Mouse (Mus musculus): Measurements from ENCODE around the gene Creld2. TPM values are rescaled to one million over a fixed set of nuclear protein-coding genes. Genes with fewer than 3 reads are reported as not detected.
"Not testable (repeated sequence)": the region's sequence is repeated elsewhere in the genome, so short reads cannot be mapped to it uniquely, and the experiment has no call there.

The Creld2 gene
- total RNA-seq (2014; fragmentation: Nextera tagmentation), result 72.9 and 76.0 TPM in 2 replicates
- total RNA-seq (2017), result 138 and 139 TPM in 2 replicates

DNA sequence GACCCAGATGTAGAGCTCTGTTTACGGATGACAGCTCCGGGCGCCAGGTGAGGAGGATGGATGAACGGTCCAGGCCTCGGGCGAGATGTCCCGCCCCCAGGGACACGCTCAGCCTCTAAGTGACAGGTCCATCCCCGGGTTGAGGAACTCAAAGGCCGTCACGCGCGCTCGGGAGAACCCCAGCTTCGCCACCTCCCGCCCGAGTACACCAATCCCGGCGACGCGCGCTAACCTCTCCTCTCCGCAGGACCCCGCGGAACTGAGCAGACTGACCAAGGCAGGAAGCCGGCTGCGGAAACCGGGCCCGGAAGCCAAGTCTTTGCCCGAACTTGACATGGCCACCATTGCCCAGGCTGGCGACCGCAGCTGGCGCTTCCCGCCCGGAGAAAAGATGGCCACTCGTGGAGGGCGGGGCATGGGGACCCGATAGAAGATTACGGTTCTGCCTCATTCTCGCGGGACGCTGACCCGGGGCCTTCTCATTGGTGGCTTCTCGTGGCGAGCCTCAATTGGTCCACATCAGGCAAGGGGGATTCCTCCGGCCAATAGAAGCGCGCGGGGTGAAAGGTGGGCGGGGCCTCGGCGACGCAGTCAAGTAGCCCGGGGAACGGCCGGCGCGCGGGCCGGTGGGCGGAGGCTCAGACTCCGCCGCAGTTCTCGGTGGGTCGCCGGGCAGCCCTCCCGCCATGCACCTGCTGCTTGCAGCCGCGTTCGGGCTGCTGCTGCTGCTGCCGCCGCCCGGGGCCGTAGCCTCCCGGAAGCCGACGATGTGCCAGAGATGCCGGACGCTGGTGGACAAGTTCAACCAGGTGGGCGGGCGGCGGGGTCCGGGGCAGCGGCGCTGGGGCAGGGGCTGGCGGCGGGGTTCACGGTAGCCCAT lies at the start of gene Creld2, which contains the start of gene Alg12:
Gene Creld2 (plus strand): TSS at position 621 of the 880 bp plus-strand sequence.
Gene Alg12 (minus strand): TSS at position 293 of the 880 bp plus-strand sequence.
- ATAC-seq (replicated peaks; ENCODE audit: poor library complexity, severe bottlenecking), result peak; percentile 87

DNA sequence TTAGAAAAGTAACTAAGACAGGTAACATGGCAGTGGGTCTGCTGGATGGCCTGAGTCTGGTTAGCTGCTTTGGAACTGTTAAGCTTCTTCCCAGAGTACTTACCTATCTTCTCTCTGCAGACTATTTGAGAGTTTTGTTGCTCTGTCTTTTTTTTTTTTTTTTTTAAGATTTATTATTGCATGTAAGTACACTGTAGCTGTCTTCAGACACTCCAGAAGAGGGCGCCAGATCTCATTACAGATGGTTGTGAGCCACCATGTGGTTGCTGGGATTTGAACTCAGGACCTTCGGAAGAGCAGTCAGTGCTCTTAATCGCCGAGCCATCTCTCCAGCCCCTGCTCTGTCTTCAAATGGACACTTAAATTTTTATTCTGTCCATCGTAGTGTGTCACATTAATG lies 44.8 kb upstream of the Creld2 start:
- not testable (repeated sequence) for ATAC-seq (replicated peaks; ENCODE audit: poor library complexity, severe bottlenecking)

GRCm38 (mm10) chr15:88792140-88792850 lies 27.2 kb upstream of the Creld2 start:
- ATAC-seq (replicated peaks; ENCODE audit: poor library complexity, severe bottlenecking), result no peak

- not testable (repeated sequence) for ATAC-seq (replicated peaks; ENCODE audit: poor library complexity, severe bottlenecking)
Observed at GRCm38 (mm10) chr15:88794729-88795128, 24.7 kb upstream of the Creld2 start.

DNA sequence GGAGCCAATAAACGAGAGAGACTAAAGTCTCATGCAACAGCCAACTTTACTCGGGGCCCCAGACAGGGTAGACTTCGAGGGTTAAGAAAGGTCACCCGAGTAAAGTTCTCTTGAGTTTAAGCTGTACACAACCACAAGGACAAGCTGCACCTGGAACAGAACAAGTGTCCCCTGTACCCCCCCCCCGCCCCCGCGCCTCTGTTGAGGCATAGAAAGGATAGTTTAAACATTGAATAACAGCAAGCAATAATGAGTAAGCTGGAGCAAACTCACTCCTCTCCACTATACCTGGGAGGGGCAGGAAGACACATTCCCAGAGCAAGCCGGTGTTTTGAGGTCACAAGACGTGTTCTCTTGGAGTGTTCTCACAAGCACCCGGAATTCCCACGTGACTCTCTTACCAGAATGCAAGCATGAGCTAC lies 19.5 kb upstream of the Creld2 start:
- ATAC-seq (replicated peaks; ENCODE audit: poor library complexity, severe bottlenecking), result no peak

- ATAC-seq (replicated peaks; ENCODE audit: poor library complexity, severe bottlenecking), result no peak
Observed at GRCm38 (mm10) chr15:88800921-88801354, 18.5 kb upstream of the Creld2 start.

DNA sequence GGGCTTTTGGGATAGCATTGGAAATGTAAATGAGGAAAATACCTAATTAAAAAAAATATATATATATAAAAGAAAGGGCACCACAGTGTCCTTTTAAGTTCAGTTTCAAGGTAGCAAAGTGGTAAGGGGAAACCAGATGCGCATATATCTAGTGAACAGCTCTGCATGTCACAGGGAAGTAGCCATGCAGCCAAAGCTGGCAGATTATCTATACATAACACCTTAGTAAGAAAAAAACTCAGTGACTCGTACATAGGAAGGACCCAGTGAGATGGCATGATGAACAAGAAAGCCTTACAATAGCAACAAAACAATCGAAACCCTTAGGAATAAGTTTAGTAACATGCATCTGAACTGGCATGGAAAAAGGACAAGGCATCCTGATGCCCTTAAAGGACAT lies 17.5 kb upstream of the Creld2 start:
- ATAC-seq (replicated peaks; ENCODE audit: poor library complexity, severe bottlenecking), result no peak

GRCm38 (mm10) chr15:88802348-88802747 lies 17.1 kb upstream of the Creld2 start:
- ATAC-seq (replicated peaks; ENCODE audit: poor library complexity, severe bottlenecking), result no peak

DNA sequence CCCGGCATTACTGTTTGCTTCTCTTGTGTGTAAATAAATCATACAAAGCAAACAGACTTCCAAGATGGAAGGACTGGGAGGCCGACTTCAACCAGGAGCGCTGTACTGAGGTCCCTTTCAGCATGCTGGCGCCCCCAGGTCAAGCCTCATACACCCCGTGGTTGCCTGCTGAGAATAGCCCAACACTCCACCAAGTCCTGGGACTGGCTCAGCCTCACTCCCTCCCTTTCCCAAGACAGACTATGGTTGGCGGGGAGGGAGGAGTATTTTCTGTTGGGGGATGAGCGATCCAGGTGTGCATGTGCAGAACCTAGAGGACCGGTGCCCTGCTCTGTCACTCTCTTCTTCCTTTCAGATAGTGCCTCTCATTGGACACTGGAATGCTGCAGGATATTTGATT lies 11.3 kb upstream of the Creld2 start:
- ATAC-seq (replicated peaks; ENCODE audit: poor library complexity, severe bottlenecking), result no peak

DNA sequence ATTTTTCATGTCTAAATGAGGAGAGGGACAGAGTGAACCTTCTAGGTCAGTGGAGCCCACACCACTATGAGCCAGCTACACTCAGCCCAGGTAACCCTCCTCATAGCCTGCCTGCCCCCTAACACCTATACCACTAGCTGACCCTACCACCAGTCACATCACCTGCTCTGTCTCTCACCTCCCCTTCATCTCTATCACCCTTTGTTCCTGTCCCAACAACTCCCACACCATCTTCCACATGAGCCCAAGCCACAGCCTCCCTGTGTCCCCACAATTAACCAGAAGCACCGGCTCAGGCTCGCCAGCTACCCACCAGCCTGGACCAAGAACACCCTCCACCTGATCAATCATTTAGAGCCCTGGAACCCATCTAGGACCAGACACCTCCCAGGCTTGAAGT lies 9.1 kb upstream of the Creld2 start:
- no peak for ATAC-seq (replicated peaks; ENCODE audit: poor library complexity, severe bottlenecking)

- no peak for ATAC-seq (replicated peaks; ENCODE audit: poor library complexity, severe bottlenecking)
Observed at GRCm38 (mm10) chr15:88813262-88813661, 6.2 kb upstream of the Creld2 start.

DNA sequence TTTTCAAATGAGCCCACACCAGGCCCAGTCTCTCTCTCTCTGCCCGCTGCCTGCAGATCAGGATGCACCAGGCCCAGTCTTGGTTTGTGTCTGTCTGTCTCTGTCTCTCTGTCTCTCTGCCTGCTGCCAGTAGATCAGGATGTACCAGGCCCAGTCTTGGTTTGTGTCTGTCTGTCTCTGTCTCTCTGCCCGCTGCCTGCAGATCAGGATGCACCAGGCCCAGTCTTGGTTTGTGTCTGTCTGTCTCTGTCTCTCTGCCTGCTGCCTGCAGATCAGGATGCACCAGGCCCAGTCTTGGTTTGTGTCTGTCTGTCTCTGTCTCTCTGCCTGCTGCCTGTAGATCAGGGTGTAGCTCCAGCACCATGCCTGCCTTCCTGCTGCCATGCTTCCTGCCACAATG lies 5.6 kb upstream of the Creld2 start:
- ATAC-seq (replicated peaks; ENCODE audit: poor library complexity, severe bottlenecking), result not testable (repeated sequence)

- no peak for ATAC-seq (replicated peaks; ENCODE audit: poor library complexity, severe bottlenecking)
Observed at GRCm38 (mm10) chr15:88814411-88815047, 4.9 kb upstream of the Creld2 start.

- peak; percentile 33 for ATAC-seq (replicated peaks; ENCODE audit: poor library complexity, severe bottlenecking)
Observed at GRCm38 (mm10) chr15:88815196-88815700, 4.2 kb upstream of the Creld2 start.

GRCm38 (mm10) chr15:88819906-88820303 lies 459 bp downstream of the Creld2 start:
- no peak for ATAC-seq (replicated peaks; ENCODE audit: poor library complexity, severe bottlenecking)

DNA sequence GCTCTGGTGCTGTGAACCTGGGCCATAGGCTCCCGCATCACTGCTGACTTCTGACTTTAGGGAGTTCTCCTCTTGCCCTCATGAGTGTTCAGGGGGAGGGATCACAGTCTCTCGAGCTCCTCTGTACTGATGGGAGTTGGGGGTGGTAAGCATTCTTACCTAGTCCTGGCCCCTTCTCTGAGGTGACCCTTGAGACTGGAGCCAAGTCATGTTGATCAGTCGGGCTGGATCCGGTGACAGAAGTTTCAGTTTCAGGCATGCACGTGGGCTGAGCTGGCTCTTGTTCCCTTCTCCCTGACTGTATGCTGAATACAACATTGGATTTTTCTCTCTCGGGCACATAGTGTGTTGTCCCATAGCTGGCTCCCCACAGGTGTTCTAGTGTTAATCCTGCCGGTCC lies 2.0 kb downstream of the Creld2 start:
- ATAC-seq (replicated peaks; ENCODE audit: poor library complexity, severe bottlenecking), result no peak

GRCm38 (mm10) chr15:88822513-88822912 lies 3.1 kb downstream of the Creld2 start:
- no peak for ATAC-seq (replicated peaks; ENCODE audit: poor library complexity, severe bottlenecking)

- ATAC-seq (replicated peaks; ENCODE audit: poor library complexity, severe bottlenecking), result no peak
Observed at GRCm38 (mm10) chr15:88823376-88823775, 3.9 kb downstream of the Creld2 start.

DNA sequence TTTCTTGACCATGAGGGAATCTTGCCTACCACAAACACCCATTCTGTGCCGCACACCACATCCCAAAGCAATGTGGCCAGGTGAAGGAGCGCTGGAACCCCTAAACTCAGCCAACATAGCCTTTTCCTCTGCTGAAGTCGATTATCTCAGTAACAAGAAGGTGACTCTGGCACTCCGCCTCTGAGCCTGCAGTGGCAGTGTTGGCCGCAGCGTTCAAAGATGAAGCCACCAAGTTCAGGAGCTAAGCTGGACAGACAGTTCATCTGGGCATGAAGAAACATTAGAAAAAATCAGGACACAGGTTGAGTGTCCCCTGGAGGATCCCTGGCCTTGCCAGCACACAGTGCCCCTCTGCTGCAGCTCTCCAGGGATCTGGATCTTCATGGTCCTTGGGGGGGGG lies 8.0 kb downstream of the Creld2 start:
- no peak for ATAC-seq (replicated peaks; ENCODE audit: poor library complexity, severe bottlenecking)

DNA sequence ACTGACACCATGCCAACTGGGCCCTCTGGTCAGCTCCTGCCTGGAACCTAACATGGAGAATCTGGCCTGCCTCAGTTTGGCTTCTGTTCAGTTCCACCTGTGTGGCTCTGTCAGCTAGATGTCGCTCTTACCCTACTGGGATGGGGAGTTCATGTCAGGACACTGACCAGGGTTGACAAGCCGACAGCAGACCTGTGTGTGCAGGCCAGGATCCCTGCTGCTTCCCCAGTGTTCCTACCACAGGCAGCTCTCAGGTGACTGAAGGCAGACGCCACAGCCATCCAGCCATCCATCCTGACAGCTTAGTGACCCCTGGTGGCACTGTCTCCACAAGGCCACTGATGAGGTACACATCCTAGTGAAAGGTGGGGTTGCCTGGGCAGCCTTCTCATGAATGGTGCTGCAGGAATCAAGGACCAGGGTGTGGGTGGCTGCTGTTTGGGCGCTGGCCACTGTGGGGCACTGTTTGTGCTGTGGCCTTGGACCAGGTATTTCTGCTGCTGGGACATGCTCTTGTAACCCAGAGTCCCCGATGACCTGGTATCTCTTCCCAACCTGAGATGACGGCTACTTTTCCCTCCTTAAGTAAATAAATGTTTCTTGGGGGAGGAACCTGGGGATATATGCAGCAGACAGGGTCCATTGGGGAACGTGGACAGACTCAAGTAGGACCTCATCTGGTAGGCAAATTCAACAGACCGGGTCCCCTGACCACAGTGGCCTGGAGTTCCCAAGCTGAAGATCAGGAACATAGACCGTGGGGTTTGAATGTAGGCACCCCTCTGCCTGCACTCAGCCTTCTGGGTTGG lies 8.7 kb downstream of the Creld2 start:
- ATAC-seq (replicated peaks; ENCODE audit: poor library complexity, severe bottlenecking), result peak; percentile 78

All from granulocyte monocyte progenitor cell, adult 5-6 weeks (primary cell).